Mouse (Mus musculus) heart, embryonic 16.5 days (tissue): ENCODE data around the gene Vps37b. TPM values are rescaled to one million over a fixed set of nuclear protein-coding genes. Genes with fewer than 3 reads are reported as not detected.

ENCODE experiments used
- ATAC-seq: fragments of 200-750 bp; cut with Nextera tagmentation; replicated peaks from 2 replicates; pipeline ENCODE4 v1.8.0; 2017; ENCODE audit warnings: moderate number of reproducible peaks; ENCODE audit not compliant: insufficient read depth, low FRiP score; ENCODE audit errors: extremely low read depth
- H3K27ac ChIP-seq: fragments of 300-500 bp; sonication (generic); 2 replicates; pipeline ENCODE4 v1.5.1; 2014; ENCODE audit warnings: mild to moderate bottlenecking, low read length, control low read depth, moderate library complexity
- H3K27me3 ChIP-seq: fragments of 300-500 bp; sonication (generic); 2 replicates; pipeline ENCODE4 v1.6.1; 2014; ENCODE audit warnings: low read length, mixed read lengths; ENCODE audit not compliant: control insufficient read depth, insufficient read depth
- H3K36me3 ChIP-seq: fragments of 300-500 bp; sonication (generic); 2 replicates; pipeline ENCODE4 v1.6.1; 2014; ENCODE audit not compliant: control insufficient read depth, insufficient read depth
- H3K4me1 ChIP-seq: fragments of 300-500 bp; sonication (generic); 2 replicates; pipeline ENCODE4 v1.6.1; 2014; ENCODE audit warnings: low read length, mixed read lengths; ENCODE audit not compliant: control insufficient read depth, insufficient read depth
- H3K4me2 ChIP-seq: fragments of 300-500 bp; sonication (generic); 2 replicates; pipeline ENCODE4 v1.6.1; 2014; ENCODE audit warnings: low read depth, mild to moderate bottlenecking, control low read depth, low read length
- H3K4me3 ChIP-seq: fragments of 300-500 bp; sonication (generic); 2 replicates; pipeline ENCODE4 v1.5.1; 2014; ENCODE audit warnings: mild to moderate bottlenecking, control low read depth, low read length
- H3K9ac ChIP-seq: fragments of 300-500 bp; sonication (generic); 2 replicates; pipeline ENCODE4 v1.6.1; 2014; ENCODE audit warnings: low read length, control low read depth
- H3K9me3 ChIP-seq: fragments of 300-500 bp; sonication (generic); replicated peaks from 2 replicates; pipeline ENCODE4 v1.6.1; 2016; ENCODE audit warnings: low read length; ENCODE audit not compliant: control insufficient read depth
- WGBS: fragments of 180-500 bp; shearing (Covaris S2); extraction: QIAGEN DNeasy Blood & Tissue Kit; methylation state at CpG from one replicate; pipeline ENCODE4 v1.1.7; 2014; 5-methylcytosine and 5-hydroxymethylcytosine counted together
- polyA plus RNA-seq: library from polyadenylated mRNA; unstranded; fragments of >200 nt; fragmentation: Nextera tagmentation; extraction: Ambion mirVana; gene quantifications from 2 replicates; pipeline ENCODE4 v1.2.1, GENCODE M21; 2015

Vps37b gene
- polyA plus RNA-seq, 1 experiment from 2014 or later = 61.4 TPM

- H3K9ac ChIP-seq = peak overlapping the region; percentile 67
Observed at GRCm38 (mm10) chr5:124028680-124029079, 3.4 kb downstream of the Vps37b start.

GRCm38 (mm10) chr5:124027702-124028470 is 4.2 kb downstream of the Vps37b start:
- Histone ChIP-seq H3K4me1 (peaks cover 58% of the 10 kb centered on the region), H3K36me3 (no peaks in the 10 kb centered on the region), H3K4me3 (peak overlapping the region; percentile 30), H3K27me3 (no peaks in the 10 kb centered on the region), H3K27ac (peak overlapping the region; percentile 95), H3K9ac (peak overlapping the region; percentile 67), H3K9me3 (no peaks in the 10 kb centered on the region), H3K4me2 (peak overlapping the region; percentile 79)
- WGBS = 31% methylated on average over 19 of the region's 19 CpGs
- ATAC-seq = peak; percentile 35; the same call in 1 of the 2 replicates

More at GRCm38 (mm10) chr5:124028680-124029079, 3.4 kb downstream of the Vps37b start:
- H3K4me3 ChIP-seq = peak overlapping the region; percentile 30
- no peak for ATAC-seq
- H3K27ac ChIP-seq = peak overlapping the region; percentile 95
- peak overlapping the region; percentile 79 for H3K4me2 ChIP-seq
- no peaks in the 10 kb centered on the region for H3K9me3 ChIP-seq
- 38% methylated on average over 7 of the region's 7 CpGs for WGBS
- H3K27me3 ChIP-seq = no peaks in the 10 kb centered on the region
- H3K36me3 ChIP-seq = no peaks in the 10 kb centered on the region
- H3K4me1 ChIP-seq = peaks cover 58% of the 10 kb centered on the region

- Histone ChIP-seq H3K36me3 (no peaks in the 10 kb centered on the region; the same call in 1 of the 2 replicates), H3K27ac (peak overlapping the region; percentile 95), H3K4me3 (no peak overlapping the region), H3K4me1 (peaks cover 58% of the 10 kb centered on the region), H3K27me3 (no peaks in the 10 kb centered on the region), H3K9ac (peak overlapping the region; percentile 59), H3K9me3 (no peaks in the 10 kb centered on the region), H3K4me2 (peak overlapping the region; percentile 40)
- WGBS = 79% methylated on average over 5 of the region's 5 CpGs
- ATAC-seq = no peak
Observed at GRCm38 (mm10) chr5:124026568-124026967, 5.5 kb downstream of the Vps37b start.

- Histone ChIP-seq H3K4me3 (no peak overlapping the region), H3K4me2 (peak overlapping the region; percentile 40)
Observed at GRCm38 (mm10) chr5:124025587-124026441, 6.3 kb downstream of the Vps37b start.

GRCm38 (mm10) chr5:124025146-124025545 is 6.9 kb downstream of the Vps37b start:
- ATAC-seq = no peak
- Histone ChIP-seq H3K36me3 (peaks cover 3% of the 10 kb centered on the region; the same call in 1 of the 2 replicates), H3K9ac (no peak overlapping the region), H3K4me3 (no peak overlapping the region), H3K9me3 (no peaks in the 10 kb centered on the region), H3K4me2 (no peak overlapping the region), H3K27ac (peak overlapping the region; percentile 95), H3K27me3 (no peaks in the 10 kb centered on the region), H3K4me1 (peaks cover 62% of the 10 kb centered on the region)
- WGBS = 72% methylated on average over 9 of the region's 9 CpGs

More at GRCm38 (mm10) chr5:124025587-124026441, 6.3 kb downstream of the Vps37b start:
- H3K9ac ChIP-seq = peak overlapping the region; percentile 59
- WGBS = 51% methylated on average over 15 of the region's 15 CpGs
- H3K27ac ChIP-seq = peak overlapping the region; percentile 95
- no peaks in the 10 kb centered on the region for H3K9me3 ChIP-seq
- ATAC-seq = peak; percentile 39; the same call in 1 of the 2 replicates
- H3K27me3 ChIP-seq = no peaks in the 10 kb centered on the region
- peaks cover 58% of the 10 kb centered on the region for H3K4me1 ChIP-seq
- H3K36me3 ChIP-seq = peaks cover 3% of the 10 kb centered on the region; the same call in 1 of the 2 replicates

GRCm38 (mm10) chr5:124024677-124025076 is 7.4 kb downstream of the Vps37b start:
- 71% methylated on average over 6 of the region's 6 CpGs for WGBS

GRCm38 (mm10) chr5:124022365-124022764 is 9.7 kb downstream of the Vps37b start:
- H3K36me3 ChIP-seq = peaks cover 3% of the 10 kb centered on the region; the same call in 1 of the 2 replicates
- H3K27ac ChIP-seq = peak overlapping the region; percentile 49
- no peaks in the 10 kb centered on the region for H3K27me3 ChIP-seq
- H3K4me1 ChIP-seq = peaks cover 63% of the 10 kb centered on the region
- H3K9me3 ChIP-seq = no peaks in the 10 kb centered on the region
- H3K9ac ChIP-seq = no peak overlapping the region; the same call in 1 of the 2 replicates
- no peak overlapping the region for H3K4me2 ChIP-seq
- H3K4me3 ChIP-seq = no peak overlapping the region
- no peak for ATAC-seq
- WGBS = 36% methylated on average over 7 of the region's 7 CpGs

More at GRCm38 (mm10) chr5:124024677-124025076, 7.4 kb downstream of the Vps37b start:
- Histone ChIP-seq H3K36me3 (peaks cover 3% of the 10 kb centered on the region; the same call in 1 of the 2 replicates), H3K9me3 (no peaks in the 10 kb centered on the region), H3K9ac (no peak overlapping the region), H3K27ac (peak overlapping the region; percentile 29), H3K4me3 (no peak overlapping the region), H3K4me1 (peaks cover 62% of the 10 kb centered on the region), H3K27me3 (no peaks in the 10 kb centered on the region), H3K4me2 (no peak overlapping the region)
- ATAC-seq = no peak

- Histone ChIP-seq H3K9ac (no peak overlapping the region), H3K36me3 (peaks cover 3% of the 10 kb centered on the region; the same call in 1 of the 2 replicates), H3K4me2 (no peak overlapping the region), H3K4me1 (peaks cover 66% of the 10 kb centered on the region), H3K9me3 (no peaks in the 10 kb centered on the region), H3K4me3 (no peak overlapping the region), H3K27me3 (no peaks in the 10 kb centered on the region), H3K27ac (peak overlapping the region; percentile 49)
- ATAC-seq = no peak
- 82% methylated on average over 11 of the region's 11 CpGs for WGBS
Observed at GRCm38 (mm10) chr5:124021701-124022100, 10.4 kb downstream of the Vps37b start.
